Mouse (Mus musculus) common myeloid progenitor, adult 5-6 weeks (primary cell): ENCODE results near the gene RPS10-NUDT3. TPM values are rescaled to one million over a fixed set of nuclear protein-coding genes. Genes with fewer than 3 reads are reported as not detected.

Experiments
- ATAC-seq: replicated peaks from 2 replicates; pipeline ENCODE4 v1.8.0; 2016; ENCODE audit warnings: low read depth, mild to moderate bottlenecking, moderate TSS enrichment, inconsistent platforms; ENCODE audit not compliant: poor library complexity, severe bottlenecking
- total RNA-seq: library from RNA; stranded (forward); fragments of 200-1000, 187-1606 nt; gene quantifications from 2 replicates; pipeline ENCODE4 v1.2.3, GENCODE M21; 2017

The RPS10-NUDT3 gene
- not detected in 2 replicates for total RNA-seq

DNA sequence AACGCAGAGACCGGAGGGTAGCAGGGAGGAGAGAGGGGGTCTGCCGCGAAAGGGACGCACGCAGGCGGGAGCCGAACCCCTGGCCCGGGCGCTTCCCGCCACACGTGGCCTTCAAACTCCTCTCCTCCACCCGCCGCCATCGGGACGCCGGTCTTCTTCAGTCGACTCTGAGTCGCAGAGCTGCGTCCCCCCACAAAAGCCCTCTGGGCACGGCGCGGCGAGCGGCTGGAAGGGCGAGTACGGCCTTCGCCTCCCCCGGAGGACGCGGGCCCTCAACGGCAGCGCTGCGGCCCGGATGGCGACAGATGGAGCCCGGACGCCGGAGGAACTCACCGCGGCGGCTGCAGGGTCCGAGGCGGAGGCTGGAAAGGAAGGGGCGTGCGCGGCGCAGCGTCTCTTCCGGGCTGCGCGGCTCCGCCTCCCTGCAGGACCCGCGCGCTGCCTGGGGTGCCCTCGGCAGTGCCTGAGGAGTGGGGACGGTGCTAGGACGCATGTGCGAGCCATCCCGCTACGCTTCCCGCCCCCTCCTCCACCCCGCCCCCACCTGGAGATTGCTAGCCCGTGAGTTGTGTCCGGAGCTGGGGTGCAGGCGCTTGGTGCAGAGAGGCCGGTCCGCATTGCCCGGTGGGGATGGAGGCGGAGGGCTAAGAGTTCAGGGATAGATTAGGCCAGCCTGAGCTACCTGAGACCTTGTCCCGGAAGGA is at the start of gene RPS10-NUDT3:
Gene RPS10-NUDT3 (minus strand): TSS at position 352 of the 704 bp plus-strand sequence.
- peak; percentile 91 for ATAC-seq

DNA sequence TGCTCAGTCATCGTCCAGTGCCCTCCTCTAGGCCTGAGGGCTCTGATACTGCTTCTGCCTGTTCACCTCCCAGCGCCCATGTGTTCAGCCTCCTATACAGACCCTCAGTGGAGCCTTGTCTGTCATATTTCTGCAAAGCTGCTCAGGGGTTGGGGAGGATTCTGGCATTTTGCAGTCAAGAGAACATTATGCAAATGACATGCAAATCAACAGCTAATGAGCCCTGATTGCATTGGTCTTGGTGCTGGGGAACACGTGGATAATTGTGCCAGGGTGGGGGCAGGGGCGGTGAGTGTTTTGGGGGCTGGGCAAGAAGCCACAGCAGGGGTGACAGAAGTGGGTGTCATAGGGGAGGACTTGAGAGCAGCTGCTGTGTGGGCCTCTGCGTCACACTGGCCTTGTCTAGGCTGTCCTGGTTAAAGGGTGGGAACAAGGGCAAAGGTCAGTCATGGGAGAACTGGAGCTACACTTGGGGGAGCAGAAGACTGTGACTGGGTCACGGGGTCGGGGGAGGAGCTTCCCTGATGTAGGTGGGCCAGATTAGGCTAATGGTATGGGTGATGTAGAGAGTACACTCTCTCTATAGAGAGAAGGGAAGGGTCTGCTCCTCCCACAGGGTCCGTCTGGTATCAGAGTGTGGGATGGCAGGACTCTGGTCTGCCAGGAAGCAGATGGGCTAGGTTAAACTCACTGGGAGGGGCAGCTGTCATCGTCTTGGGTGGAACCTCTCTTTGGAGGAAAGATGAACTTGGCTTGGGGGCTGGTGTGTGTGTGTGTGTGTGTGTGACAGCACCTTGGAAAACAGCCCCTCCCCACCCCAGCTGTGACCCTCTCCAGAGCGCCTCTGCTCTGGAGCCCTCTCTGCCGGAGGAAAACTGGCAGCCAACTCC is 44.1 kb upstream of the RPS10-NUDT3 start:
- no peak for ATAC-seq

DNA sequence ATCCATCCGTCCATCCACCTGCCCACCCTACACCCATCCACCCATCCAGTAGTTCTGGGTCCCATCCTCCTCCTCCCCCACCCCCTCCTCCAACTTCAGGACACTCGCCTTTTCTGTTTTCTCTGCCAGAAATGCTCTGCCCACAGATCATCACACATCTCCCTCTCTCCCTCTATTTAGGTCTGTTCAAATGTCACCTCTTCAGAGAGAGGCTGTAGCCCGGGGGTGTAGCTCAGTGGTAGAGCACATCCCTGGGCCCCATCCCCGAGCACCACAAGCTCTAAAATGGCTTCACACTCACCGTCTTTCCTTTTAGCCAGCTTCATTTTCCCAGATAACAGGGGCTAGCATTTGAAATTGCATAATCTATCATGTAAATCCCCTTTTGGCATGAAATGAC is 42.7 kb upstream of the RPS10-NUDT3 start:
- ATAC-seq, result no peak

DNA sequence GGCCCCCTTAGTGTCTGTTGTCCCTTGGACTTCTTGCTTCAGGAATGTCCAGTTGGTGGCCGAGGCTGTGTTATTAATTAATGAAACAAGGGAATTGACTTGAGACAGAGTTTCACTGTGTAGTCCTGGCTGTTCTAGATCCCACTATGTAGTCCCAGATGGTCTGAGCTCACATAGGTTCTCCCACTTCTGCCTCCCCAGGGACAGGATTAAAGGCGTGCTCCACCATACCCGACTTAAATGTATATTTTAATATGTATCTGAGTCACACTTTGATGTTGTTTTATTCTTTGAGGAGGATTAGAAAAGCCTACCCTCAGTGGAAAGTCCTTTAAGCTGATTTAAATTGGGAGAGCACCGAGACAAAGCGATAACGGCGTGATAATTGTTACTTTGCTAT is 41.2 kb upstream of the RPS10-NUDT3 start:
- no peak for ATAC-seq

DNA sequence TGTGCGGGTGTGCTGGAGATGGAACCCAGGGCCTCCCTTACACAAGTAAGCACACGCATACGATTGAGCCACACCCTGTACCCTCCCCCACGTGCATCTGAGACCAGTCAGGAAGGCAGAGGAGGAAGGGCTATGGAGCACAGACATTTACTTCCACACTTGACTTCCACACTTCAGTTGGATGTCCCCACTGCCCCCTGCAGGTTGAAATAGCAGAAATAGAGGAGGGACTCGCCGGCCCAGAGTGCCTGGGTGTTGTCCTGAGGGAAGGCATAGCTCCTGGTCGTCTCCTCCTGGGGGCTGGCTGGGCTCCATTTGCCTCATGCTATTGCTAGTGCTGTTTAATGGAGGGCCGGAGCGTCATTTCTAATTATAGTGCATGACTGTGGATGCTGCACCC is 40.4 kb upstream of the RPS10-NUDT3 start:
- ATAC-seq, result 0 out of 2 replicates have a peak, but pooled peaks have one; percentile 22

DNA sequence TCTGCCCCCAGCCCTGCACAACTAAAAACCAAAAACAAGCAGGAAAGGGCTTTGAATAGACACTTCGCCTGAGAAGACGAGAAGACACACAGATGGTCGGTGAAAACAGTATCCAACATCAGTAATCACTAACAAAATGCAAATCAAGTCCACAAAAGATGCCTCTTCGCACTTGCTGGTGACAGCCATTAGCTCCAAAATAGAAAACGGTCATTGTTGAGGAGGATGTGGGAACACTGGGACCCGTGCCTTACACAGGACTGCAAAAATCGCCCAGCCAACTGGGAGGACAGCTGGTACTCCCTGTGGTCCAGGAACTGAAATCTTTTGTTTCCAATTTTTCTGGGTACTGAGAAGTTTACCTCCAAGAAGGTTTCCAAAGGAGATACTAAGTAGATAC is 38.9 kb upstream of the RPS10-NUDT3 start:
- ATAC-seq, result no peak

DNA sequence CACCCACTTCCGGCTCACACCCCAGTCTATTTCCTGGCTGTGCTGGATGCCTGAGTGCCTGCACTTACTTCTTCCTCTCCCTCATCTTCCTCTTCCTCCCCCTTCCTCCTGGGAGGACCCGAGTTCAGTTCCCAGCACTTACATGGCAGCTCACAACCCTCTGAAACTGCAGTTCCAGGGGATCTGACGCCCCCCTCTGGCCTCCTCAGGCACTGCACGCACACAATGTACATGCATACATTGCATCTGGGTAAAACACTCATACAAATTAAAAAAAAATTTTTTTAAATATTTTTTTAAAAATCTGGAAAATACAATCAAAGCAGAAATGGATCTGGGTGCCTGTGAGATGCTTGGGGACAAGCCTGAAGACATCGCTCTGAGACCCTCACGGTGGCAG is 36.7 kb upstream of the RPS10-NUDT3 start:
- no peak for ATAC-seq

DNA sequence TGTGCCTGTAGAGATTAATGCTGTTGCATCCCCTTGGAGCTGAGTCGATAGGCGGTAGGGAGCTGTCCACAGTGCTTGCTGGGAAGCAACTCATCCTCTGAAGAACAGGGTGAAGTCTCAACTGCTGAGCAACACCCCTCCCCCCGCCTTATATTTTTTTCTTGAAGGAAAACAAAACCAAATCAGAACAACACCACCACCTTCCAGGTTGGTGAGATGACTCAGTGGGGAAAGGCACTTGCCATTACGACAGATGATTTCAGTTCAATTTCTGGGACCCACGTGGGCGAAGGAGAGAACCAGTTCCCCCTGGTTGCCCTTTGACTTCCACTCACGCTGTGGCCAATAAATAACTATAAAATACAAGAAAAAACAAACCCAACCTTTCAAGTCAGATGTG is 23.7 kb upstream of the RPS10-NUDT3 start:
- no peak for ATAC-seq

DNA sequence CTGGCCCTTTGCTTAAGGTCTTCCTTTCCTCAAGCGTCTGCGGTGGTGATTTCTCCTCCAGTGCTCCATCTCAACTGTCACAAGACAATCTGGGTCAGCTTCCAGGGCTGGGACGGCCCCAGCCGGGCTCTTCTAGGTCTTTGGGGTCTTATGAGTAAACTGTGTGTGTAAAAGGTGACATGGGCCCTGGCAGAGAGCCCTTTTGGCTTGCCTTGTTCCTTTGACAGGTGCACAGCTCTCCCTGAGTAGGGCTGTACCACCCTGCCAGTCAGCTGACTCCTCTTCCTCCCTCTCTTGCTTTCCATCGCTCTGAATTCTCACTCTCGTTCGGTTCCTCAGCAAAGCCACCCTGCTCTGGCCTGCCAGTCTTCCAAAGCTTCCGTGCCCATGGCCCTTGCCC is 22.1 kb upstream of the RPS10-NUDT3 start:
- no peak for ATAC-seq

DNA sequence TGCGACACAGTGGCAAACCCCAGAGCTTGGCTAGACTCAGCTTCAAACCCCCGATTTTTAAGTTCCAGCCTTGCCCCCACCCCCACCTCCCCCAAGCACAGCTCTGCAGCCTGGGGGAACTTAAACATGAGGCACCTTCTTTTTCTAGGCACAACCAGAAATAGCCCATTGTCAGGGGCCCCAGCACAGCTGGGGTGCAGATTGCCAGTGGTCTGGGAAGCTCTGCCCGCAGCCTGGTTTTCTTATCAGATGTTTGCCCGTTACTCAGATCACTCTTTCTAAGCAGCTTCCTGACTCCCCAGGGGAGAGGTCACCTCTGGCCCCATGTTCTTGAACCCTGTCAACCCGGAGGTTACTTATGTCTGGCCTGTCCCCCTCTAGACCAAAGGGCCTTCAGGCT is 21.4 kb upstream of the RPS10-NUDT3 start:
- ATAC-seq, result peak; percentile 23; the same call in 1 of the 2 replicates

DNA sequence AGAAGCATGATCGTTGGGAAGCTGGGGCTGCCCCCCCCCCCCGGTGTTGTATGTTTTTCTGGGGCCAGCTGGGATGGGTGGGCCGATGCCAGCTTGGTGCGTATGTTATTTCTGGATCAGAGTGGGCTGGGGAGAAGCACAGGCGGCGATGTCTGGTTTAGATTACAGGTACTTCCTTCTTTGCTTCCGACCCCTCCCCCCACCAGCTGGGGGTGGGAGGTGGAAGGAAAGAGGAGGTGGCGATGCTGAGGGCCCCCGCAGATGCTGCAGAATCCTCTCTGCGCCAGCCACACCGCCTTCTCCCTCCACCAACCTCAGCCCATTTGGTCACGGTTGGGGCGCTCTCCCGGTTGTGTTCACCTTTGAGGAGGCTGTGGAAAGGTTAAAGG is 21.0 kb upstream of the RPS10-NUDT3 start:
- ATAC-seq, result peak; percentile 13; the same call in 1 of the 2 replicates

DNA sequence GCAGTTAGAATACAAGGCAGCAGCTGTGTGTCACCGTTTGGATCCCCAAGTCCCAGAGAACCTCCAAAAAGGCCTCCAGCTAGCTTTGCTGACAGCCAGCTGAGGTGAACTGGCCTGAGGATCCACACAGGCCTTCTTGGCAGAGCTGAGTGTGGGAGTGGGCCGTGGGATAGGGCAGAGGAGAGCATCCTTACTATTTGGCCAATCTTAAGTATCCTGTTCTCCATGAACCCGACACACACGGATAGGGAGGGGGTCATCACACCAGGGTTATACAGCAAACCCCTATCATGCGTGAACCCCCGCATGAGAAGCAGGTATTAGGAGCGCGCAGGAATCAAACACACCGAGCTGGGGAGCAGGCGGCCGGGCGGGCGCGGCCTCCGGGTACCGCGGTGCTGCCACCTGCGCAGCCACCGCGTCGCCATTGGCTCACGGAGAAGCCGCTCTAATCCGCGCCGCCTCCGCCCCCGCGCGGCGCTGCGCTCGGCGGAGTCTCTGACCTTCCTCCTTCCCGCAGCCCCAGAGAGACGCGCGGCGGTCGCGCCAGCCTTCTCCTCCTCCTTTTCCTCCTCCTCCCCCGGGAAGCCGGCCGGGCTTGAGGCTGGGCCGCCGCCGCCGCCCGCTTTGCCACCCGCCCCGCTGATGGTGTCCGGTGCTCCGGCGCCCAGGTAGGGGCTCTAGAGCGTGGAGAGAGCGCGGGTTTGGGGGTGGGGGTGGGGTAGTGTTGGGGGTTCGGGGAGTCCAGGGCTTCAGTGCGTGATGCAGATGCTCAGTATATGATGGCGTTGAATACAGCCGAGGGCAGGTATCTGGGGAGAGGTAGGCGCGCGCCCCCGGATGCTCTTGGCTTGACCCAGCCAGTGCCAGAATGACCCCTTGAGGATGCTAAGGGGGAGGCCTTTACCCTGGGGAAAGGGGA is 20.3 kb upstream of the RPS10-NUDT3 start, which contains the start of gene Pacsin1:
Gene Pacsin1 (plus strand): TSS at position 421 of the 922 bp plus-strand sequence.
- 0 out of 2 replicates have a peak, but pooled peaks have one; percentile 31 for ATAC-seq

DNA sequence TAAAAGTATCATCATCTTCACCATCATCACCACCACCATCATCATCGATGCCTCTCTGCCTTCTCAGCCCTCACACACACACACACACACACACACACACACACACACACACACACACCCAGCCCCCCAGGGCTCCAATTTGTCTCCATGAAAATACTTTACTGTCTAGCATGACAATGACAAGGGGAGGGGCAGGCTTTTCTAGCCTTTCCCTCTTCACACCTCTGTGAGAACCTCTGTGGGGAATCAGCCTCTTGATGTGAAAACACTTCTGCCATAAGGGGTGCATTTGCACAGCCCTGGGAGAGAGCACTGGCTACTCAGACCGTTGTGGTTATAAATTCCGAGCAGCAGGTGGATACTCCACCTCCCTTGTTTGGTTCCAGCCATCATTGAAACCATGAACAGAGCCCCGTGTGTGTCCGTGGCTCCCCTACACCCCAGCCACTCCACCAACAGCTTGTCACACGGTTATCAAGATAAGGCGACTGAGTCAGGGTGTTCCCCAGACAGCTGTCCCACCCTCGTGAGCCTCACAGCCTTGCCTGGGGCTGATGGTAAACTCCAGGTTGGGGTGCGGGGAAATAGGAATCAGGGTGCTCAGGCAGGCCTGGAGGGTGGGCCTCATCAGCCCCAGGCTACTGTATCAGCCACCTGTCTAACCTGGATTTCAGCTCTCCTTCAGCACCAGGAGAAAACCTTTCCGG is 18.4 kb upstream of the RPS10-NUDT3 start:
- no peak for ATAC-seq

DNA sequence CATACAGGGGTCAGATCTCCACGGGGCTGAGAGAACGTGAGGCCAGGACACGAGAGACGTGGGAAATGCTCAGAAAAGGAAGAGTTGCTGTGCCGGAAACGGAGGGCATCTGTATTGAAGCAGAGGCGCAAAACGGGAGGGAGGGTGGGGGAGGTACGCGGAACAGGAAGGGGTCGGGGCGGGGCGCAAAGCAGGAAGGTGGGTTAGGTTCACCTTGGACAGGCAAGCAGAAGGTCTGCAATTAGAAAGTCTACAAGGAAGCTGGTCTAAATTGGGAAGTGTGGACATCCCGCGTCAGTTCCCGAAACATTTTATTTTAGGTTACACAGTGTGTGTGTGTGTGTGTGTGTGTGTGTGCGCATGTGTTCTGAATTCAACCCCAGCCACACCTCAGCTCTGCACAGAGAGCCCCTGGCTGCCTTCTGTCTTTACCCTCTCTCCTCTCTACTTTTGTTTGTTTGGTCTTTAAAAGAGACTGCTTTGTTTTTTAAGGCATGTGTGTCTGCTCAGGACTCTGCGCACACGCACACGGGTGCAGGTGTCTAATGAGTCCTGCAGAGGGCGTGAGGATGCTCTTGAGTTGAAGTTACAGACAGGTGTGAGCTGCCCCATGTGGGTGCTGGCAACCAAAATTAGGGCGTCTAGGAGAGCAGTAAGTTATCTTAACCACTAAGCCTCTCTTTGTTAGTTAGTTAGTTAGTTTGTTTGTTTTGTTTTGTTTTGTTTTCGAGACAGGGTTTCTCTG is 17.2 kb upstream of the RPS10-NUDT3 start:
- no peak for ATAC-seq

DNA sequence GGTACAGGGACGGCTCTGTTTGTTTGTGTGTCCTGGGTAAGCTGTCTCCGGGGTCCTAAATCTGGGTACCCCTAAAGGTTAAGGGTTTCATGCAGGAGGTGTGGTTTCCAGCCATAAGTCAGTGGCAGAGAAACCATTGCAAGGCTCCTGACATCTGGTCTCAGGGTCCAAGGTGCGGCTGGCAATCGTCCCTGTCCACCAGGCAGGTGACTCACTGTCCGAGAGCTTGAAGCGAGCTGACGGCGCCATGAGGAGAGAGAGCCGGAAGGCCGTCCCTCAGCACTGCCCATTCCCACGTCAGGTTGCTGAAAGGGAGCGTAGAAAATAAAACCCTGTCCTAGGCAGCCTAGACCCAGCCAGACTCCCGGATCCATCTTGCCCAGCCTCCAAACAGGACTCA is 15.6 kb upstream of the RPS10-NUDT3 start:
- no peak for ATAC-seq

DNA sequence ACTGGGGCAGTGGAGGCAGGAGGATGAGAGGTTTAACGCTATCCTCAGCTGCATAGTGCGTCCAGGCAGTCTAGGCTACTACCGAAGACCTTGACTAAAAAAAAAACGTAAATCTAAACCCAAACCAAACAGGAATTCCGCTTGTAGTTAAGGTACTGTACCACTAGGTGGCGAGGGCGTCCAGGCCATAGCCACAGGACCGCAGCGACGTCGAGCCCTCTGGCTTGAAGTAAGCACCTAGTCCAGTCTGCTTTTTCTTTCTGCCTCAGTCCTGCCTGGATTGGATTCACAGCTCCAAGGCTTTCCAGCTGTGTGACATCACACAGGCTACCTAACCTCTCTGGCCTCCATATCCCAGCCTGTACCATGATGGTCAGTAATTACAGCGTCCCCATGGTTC is 15.1 kb upstream of the RPS10-NUDT3 start:
- ATAC-seq, result peak; percentile 79

DNA sequence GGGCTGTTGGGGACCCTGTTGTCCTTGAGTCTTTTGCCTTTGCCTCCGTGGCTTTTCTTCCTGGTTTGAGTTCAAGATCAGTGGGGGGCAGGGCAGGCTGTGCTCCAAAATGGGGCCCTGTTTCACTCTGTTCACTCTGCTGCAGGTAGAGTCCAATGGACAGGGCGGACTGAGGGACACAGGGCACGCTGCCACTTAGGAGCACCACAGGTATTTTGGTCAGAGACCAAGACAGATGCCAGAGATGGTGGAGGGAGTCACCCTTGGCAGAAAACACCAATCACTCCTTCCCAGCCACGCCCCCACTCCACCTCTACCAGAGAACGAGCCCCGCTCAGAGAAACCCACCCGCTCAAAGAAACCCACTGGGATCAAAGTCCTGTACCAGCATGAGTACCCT is 10.8 kb upstream of the RPS10-NUDT3 start:
- ATAC-seq, result no peak

DNA sequence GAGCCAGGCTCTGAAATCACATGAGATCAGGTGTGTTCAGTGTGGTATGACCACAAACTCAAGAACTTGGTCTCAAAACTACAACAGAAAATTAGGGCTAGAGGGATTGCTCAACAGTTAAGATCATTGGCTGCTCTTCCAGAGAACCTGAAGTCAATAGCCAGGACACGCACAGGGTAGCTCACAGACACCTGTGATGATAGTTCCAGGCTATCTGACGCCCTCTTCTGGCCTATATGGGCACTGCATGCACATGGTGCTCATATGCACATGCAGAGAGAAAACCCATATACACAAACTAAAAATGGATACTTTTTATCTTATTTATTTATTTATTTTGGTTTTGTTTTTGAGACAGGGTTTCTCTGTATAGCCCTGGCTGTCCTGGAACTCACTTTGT is 9.6 kb upstream of the RPS10-NUDT3 start:
- ATAC-seq, result no peak

DNA sequence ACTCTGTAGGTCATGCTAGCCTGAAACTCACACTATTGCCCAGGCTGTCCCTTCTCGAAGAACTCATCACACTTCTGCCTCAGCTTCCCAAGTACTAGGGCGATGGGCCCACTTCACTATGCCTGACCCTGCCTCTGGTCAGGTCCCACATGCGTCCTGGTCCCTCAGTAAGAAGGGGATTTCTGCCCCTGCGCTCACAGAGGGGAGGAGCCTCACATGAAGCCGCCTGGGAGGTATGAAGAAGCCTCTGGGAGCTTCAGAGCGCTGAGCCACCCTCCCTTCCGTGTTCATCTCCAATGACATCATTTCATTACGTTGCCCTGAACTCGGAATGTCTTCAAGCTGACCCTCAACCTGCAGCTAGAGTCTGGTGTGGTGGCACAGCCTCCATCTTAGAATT is 8.7 kb upstream of the RPS10-NUDT3 start:
- ATAC-seq, result no peak
